Mouse (Mus musculus): ENCODE results near the gene Zswim5. TPM values are rescaled to one million over a fixed set of nuclear protein-coding genes. Genes with fewer than 3 reads are reported as not detected.
A peak's percentile ranks its signal among the peaks of the same experiment; 100 is the strongest.

Zswim5 gene
- polyA plus RNA-seq, 1 experiment, result not detected

GRCm38 (mm10) chr4:116894200-116895080 lies 17.3 kb downstream of the Zswim5 start:
- 75% methylated on average over 4 of the region's 4 CpGs for WGBS
- no peak for TF ChIP-seq POLR2A (IDR thresholded peaks at IDR 0.05; ENCODE audit: insufficient read depth, low read depth, low read length)
- TF ChIP-seq CTCF (IDR thresholded peaks at IDR 0.05; ENCODE audit: insufficient read depth, low read depth, low read length), result no peak
- Histone ChIP-seq H3K4me3 (ENCODE audit: insufficient read depth, low read depth, low read length) (no peak overlapping the region), H3K4me1 (ENCODE audit: control insufficient read depth, insufficient read depth, low read length) (no peaks in the 10 kb centered on the region), H3K27ac (ENCODE audit: insufficient read depth, low read depth, low read length) (no peak overlapping the region)

GRCm38 (mm10) chr4:116910489-116911181 lies 33.5 kb downstream of the Zswim5 start:
- TF ChIP-seq POLR2A (IDR thresholded peaks at IDR 0.05; ENCODE audit: insufficient read depth, low read depth, low read length) (no peak), CTCF (IDR thresholded peaks at IDR 0.05; ENCODE audit: insufficient read depth, low read depth, low read length) (no peak)
- 20% methylated on average over 4 of the region's 4 CpGs for WGBS
- H3K27ac ChIP-seq (ENCODE audit: insufficient read depth, low read depth, low read length), result no peak overlapping the region

GRCm38 (mm10) chr4:116911202-116911601 lies 34.0 kb downstream of the Zswim5 start:
- Histone ChIP-seq H3K27ac (ENCODE audit: insufficient read depth, low read depth, low read length) (no peak overlapping the region), H3K4me3 (ENCODE audit: insufficient read depth, low read depth, low read length) (no peak overlapping the region), H3K4me1 (ENCODE audit: control insufficient read depth, insufficient read depth, low read length) (no peaks in the 10 kb centered on the region)
- TF ChIP-seq CTCF (IDR thresholded peaks at IDR 0.05; ENCODE audit: insufficient read depth, low read depth, low read length) (no peak), POLR2A (IDR thresholded peaks at IDR 0.05; ENCODE audit: insufficient read depth, low read depth, low read length) (no peak)
- WGBS, result 46% methylated on average over 5 of the region's 5 CpGs

More at GRCm38 (mm10) chr4:116910489-116911181, 33.5 kb downstream of the Zswim5 start:
- H3K4me3 ChIP-seq (ENCODE audit: insufficient read depth, low read depth, low read length), result no peak overlapping the region
- H3K4me1 ChIP-seq (ENCODE audit: control insufficient read depth, insufficient read depth, low read length), result no peaks in the 10 kb centered on the region

GRCm38 (mm10) chr4:116913318-116913717 lies 36.1 kb downstream of the Zswim5 start:
- no peak for TF ChIP-seq POLR2A (IDR thresholded peaks at IDR 0.05; ENCODE audit: insufficient read depth, low read depth, low read length)
- TF ChIP-seq CTCF (IDR thresholded peaks at IDR 0.05; ENCODE audit: insufficient read depth, low read depth, low read length), result no peak
- Histone ChIP-seq H3K4me3 (ENCODE audit: insufficient read depth, low read depth, low read length) (no peak overlapping the region), H3K27ac (ENCODE audit: insufficient read depth, low read depth, low read length) (no peak overlapping the region), H3K4me1 (ENCODE audit: control insufficient read depth, insufficient read depth, low read length) (no peaks in the 10 kb centered on the region)
- WGBS, result 66% methylated on average over 2 of the region's 2 CpGs

- no peak for TF ChIP-seq POLR2A (IDR thresholded peaks at IDR 0.05; ENCODE audit: insufficient read depth, low read depth, low read length)
- no peak for TF ChIP-seq CTCF (IDR thresholded peaks at IDR 0.05; ENCODE audit: insufficient read depth, low read depth, low read length)
- 37% methylated on average over 4 of the region's 4 CpGs for WGBS
These were observed 51.0 kb downstream of the Zswim5 start for GRCm38 (mm10) chr4:116928006-116928651.

GRCm38 (mm10) chr4:116939585-116939984 lies 62.4 kb downstream of the Zswim5 start:
- peaks cover 4% of the 10 kb centered on the region for H3K4me1 ChIP-seq (ENCODE audit: control insufficient read depth, insufficient read depth, low read length)
- TF ChIP-seq CTCF (IDR thresholded peaks at IDR 0.05; ENCODE audit: insufficient read depth, low read depth, low read length) (no peak), POLR2A (IDR thresholded peaks at IDR 0.05; ENCODE audit: insufficient read depth, low read depth, low read length) (no peak)
- H3K27ac ChIP-seq (ENCODE audit: insufficient read depth, low read depth, low read length), result no peak overlapping the region
- no peak overlapping the region for H3K4me3 ChIP-seq (ENCODE audit: insufficient read depth, low read depth, low read length)
- 52% methylated on average over 4 of the region's 4 CpGs for WGBS

More at GRCm38 (mm10) chr4:116928006-116928651, 51.0 kb downstream of the Zswim5 start:
- Histone ChIP-seq H3K4me1 (ENCODE audit: control insufficient read depth, insufficient read depth, low read length) (no peaks in the 10 kb centered on the region), H3K4me3 (ENCODE audit: insufficient read depth, low read depth, low read length) (no peak overlapping the region), H3K27ac (ENCODE audit: insufficient read depth, low read depth, low read length) (no peak overlapping the region)

GRCm38 (mm10) chr4:116942695-116943094 lies 65.5 kb downstream of the Zswim5 start:
- WGBS, result 71% methylated on average over 2 of the region's 2 CpGs

GRCm38 (mm10) chr4:116944055-116944454 lies 66.9 kb downstream of the Zswim5 start:
- H3K4me1 ChIP-seq (ENCODE audit: control insufficient read depth, insufficient read depth, low read length), result peaks cover 4% of the 10 kb centered on the region
- TF ChIP-seq POLR2A (IDR thresholded peaks at IDR 0.05; ENCODE audit: insufficient read depth, low read depth, low read length), result no peak
- no peak for TF ChIP-seq CTCF (IDR thresholded peaks at IDR 0.05; ENCODE audit: insufficient read depth, low read depth, low read length)
- no peak overlapping the region for H3K4me3 ChIP-seq (ENCODE audit: insufficient read depth, low read depth, low read length)
- 14% methylated on average over 5 of the region's 5 CpGs for WGBS
- H3K27ac ChIP-seq (ENCODE audit: insufficient read depth, low read depth, low read length), result peak overlapping the region; percentile 91; the same call in 1 of the 2 replicates

More at GRCm38 (mm10) chr4:116942695-116943094, 65.5 kb downstream of the Zswim5 start:
- no peak for TF ChIP-seq CTCF (IDR thresholded peaks at IDR 0.05; ENCODE audit: insufficient read depth, low read depth, low read length)
- TF ChIP-seq POLR2A (IDR thresholded peaks at IDR 0.05; ENCODE audit: insufficient read depth, low read depth, low read length), result no peak
- peaks cover 4% of the 10 kb centered on the region for H3K4me1 ChIP-seq (ENCODE audit: control insufficient read depth, insufficient read depth, low read length)
- no peak overlapping the region for H3K27ac ChIP-seq (ENCODE audit: insufficient read depth, low read depth, low read length)
- H3K4me3 ChIP-seq (ENCODE audit: insufficient read depth, low read depth, low read length), result no peak overlapping the region
